Mouse (Mus musculus) yolk sac, embryonic 10.5 days (tissue): Measurements from ENCODE around the gene Ccdc33.

Experiments
- DNase-seq: peaks from one replicate; pipeline ENCODE4 v3.0.0-alpha.2; 2017; ENCODE audit warnings: low spot score

The Ccdc33 gene

DNA sequence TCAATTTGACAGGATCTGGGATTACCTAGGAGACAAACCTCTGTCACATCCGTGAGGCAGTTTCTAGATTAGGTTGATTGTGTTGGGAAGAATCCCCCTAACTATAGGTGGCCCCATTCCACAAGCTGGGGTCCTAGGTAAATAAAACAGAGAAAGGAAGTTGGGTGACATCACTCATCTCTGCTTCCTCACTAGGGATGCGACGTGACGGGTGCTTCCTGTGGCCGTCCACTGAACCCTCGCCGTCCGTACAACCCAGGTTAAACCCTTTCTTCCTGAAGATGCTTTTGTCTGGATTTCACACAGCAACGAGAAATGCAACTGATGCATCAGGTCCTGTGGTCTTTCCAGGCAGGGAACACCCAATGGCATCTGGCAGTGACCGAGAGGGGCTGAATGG is 71.6 kb downstream of the Ccdc33 start:
- DNase-seq: no peak

DNA sequence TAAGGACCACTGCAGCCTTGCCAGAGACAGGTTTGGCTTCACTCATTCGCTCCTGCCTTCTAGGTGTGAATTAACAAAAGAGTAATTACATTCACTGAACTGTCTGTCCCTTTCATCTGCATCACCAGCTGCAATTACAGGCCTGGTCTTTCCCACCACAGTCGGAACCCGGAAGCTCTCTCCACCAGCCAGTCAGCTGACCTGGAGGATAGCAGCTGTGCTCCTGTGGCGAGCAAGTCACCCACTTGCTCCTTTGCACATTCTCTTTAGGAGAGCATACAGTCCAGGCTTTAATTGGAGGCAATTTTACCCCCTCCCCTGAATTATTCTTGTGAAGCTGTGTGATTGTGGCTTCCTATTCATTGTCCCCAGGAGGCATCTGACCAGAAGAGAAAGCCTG is 73.0 kb downstream of the Ccdc33 start:
- DNase-seq: no peak

DNA sequence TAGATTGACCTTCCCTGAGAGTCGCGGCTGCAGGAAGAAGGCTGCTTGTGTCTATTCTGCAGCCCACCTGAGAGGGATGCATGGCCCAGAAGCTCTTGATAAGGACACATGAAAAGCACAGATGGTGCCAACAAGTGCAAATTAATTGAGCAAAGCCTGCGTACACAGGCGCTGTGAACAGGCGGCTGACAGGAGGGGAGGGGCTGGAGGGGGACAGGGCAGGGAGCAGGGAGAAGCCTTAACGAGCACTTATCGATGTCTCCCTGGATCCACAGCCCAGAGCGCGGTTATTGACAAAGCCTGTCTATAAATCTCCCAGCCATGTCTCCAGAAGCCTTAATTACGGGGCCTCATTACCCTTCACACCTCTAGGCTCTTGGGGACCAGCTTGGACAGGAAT is 73.8 kb downstream of the Ccdc33 start:
- DNase-seq: no peak

DNA sequence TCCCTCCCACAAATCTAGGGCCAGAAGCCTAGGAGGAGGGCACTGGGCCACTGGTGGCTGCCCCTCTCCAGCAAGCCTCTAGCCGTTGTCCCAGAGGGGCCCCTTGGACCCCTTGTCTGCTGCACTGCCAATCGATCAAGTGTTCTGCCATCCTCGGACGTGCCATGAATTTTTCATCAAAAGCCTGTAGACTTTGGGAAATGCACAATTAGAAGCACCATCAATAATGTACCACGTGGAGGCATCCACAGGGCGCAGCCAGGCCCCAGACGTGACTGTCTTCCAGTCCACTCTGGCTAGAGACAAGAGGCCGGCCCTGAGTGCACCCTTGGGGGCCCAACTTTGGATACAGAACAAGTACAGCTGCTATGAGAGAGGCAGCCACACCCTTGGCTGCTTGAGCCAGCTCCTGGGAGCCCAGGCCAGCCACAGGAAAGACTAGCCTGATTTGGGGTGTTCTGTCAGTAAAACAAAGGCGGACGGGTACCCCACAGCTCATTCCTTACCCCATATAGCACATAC is 75.1 kb downstream of the Ccdc33 start:
- no peak for DNase-seq

DNA sequence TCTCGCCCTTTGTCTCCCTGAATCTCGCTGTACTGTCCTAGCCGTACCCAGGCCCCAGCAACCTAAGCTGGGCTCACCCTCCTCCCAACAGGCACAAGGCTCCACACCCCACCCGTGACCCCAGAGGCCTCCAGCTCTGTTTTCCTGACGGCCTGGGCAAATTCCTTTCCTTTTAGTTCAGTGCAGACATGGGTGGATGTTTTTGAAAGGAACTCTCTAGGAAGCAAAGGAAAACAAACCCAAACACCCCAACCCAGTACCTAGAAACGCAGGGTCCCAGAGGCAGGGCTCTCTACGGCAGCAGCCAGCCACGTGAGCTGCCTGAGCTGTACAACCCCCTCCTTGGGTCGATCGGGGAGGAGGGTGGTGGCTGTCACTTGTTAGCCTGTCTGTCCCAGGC is 76.2 kb downstream of the Ccdc33 start:
- peak; percentile 5 for DNase-seq

DNA sequence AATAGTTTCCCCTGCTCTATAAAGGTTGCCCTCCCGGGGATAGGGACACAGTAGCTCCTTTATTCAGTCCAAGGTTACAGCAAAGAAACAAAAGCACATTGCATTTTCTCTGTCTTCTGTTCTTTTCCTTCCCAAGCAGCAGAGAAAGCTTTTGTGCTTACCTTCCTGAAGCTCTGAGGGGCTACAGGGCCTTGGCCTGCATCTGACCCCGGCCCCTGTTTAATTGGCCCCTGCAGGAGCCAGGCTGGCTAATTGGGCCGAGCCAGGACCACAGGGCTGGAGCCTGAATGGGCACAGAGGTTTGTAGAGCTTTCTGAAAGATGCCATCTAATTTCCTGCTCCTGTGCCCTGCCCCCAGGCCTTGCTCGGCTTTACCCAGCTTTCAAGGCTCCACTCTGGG is 77.6 kb downstream of the Ccdc33 start:
- DNase-seq: no peak

DNA sequence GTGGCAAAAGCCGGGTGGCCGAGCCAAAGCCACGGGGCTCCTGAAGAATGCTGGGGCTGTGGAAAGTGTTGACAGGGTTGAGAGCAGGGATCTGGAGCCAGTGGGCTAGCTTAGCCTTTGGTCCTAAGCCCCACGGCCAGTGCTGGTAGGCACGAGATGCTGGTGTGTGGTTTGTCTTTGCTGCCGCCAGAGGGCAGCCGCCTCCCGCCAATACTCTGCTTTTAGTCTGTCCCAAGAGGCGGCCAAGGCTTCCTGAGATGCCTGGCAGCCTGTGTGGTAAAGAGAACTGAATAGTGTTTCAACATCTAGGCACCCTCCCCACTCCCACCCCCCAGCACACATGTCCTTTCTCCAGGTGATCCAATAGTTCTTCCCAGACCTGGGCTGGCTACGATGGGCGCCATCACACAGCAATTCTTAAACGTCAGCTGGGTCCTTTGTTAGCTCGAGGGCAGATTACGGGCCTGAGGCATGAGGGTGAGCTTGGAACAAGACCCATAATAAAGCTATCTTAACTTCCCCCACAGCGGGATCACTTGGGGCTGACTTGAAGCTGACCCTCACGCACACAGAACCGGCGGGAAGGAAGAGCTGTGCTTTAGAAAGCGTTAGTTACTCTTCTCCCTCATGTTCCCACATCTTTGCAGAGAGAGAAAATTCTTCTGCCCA is 80.0 kb downstream of the Ccdc33 start:
- peak; percentile 51 for DNase-seq

DNA sequence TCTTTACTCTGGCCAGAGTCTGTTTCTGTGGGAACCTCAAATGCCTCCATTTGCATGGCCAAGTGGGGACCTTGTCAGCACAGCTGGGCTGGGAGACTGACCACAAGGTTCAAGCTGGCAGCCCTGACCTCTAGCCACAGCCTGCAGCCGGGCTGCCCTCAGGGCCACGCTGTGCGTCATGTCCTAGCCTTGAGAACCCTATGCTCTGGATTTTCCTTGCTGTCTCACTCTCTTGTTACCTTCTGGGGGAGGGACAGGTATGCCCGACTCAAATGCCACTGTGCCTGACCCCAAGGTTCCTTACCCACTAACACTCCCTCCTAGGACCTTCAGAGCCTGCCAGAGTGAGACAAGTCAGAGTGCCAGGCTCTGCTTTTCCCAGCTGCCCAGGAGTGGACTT is 81.7 kb downstream of the Ccdc33 start:
- no peak for DNase-seq

DNA sequence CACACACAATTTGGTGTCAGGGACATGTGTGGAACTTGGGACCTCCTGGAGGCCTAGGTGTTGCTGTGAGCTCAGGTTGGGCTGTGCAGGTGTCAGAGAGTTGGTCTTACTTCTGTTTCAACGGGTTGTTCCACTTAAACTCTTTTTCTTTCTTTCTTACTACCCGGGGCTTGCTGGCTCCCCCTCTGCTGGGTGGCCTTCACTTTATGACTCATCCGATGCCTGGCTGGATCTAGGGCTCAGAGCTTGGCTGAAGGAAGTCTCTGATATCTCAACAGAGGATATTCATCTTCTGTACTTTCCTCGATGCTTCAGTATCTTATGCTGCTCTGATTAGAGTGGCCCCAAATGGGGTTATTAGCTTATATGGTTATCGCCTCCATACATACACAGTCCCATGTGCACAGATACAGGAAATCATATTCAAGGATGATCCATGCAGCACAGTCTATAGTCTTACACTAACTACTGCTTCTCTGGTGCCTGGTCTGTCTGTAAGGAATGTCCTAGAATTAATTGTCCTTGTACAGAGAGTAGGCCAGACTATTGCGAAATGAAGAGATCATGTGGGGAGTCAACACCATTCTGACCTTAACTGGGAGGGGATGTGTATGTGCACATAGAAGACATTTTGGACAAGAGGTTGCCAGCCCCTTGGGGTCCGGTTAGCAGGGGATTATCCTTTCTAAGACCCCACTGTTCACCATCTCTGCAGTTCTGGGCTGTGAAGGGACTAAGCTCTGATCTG is 82.5 kb downstream of the Ccdc33 start:
- DNase-seq: no peak

DNA sequence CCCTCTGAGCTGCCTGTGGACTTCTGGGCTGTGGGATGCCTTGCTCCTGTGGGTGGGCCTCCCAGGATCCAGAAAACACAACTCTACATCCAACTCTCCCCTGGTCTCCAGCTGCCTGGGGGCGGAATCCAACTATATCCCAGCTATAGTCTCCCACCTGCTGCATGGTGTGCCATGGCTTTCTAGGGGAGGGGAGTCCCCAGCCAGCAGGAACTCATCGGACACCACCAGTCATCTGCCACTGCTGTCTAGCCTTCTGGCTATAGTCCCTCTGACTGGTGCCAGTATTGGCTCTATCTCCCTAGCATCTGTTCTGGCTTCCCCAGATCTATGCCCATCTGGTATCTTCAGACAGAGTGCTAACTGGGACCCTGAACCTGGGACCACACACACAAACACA is 83.1 kb downstream of the Ccdc33 start:
- no peak for DNase-seq

DNA sequence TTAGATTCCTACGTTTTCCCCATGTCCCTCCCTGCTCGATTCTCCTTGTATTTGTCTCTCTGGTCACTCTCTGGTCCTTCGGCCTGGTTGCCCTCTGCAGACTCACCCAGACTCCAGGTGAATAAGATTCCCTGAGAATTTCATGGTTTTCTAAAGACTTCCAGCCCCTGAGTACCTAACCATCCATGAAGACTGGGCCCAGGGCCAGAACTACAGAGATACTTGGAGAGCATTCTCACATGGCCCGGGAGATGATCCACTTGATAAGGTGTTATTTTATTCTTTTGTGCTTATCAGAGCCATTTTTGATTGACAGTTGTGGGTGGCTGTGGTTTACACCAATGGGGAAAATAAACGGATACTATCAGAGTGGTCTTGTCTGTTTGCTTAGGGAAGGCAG is 86.7 kb downstream of the Ccdc33 start:
- DNase-seq: no peak

DNA sequence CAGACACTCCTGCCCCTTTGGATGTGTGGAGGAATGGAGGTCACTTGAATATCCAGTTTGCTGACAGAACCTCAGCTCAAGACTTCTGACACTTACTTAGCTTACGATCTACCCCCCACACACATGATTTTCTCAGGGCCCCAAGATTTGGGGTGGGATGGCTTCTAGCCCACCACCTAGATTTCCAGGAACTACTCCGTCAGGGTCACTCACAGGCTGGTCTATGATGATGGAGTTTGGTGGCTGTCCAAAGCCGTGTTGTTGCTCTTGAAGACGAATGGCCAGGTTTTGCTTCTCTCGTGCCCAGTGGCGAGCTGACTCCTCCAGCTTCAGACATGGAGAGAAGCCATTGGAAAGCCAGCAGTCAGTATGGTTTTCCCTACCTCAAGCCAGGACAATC is 89.0 kb downstream of the Ccdc33 start:
- no peak for DNase-seq

DNA sequence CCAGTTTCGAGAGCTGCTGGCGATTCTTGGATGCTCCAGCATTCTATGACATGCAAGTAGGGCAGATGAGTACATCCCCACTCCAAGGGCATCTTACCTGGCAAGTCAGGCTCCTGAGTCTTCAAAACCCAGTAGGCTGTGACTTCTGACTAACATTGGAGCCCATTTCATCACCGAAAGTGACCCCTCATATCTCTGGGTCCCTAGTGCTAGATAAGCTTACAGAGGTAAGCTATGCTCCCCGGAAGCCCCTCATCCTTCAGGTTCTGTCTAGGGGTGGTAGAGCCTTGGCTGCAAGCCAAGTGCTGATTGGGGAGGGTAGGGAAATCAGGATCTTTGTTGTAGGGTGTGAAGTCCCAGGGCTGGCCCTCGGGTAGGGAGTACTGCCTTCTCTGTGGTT is 89.8 kb downstream of the Ccdc33 start:
- no peak for DNase-seq

DNA sequence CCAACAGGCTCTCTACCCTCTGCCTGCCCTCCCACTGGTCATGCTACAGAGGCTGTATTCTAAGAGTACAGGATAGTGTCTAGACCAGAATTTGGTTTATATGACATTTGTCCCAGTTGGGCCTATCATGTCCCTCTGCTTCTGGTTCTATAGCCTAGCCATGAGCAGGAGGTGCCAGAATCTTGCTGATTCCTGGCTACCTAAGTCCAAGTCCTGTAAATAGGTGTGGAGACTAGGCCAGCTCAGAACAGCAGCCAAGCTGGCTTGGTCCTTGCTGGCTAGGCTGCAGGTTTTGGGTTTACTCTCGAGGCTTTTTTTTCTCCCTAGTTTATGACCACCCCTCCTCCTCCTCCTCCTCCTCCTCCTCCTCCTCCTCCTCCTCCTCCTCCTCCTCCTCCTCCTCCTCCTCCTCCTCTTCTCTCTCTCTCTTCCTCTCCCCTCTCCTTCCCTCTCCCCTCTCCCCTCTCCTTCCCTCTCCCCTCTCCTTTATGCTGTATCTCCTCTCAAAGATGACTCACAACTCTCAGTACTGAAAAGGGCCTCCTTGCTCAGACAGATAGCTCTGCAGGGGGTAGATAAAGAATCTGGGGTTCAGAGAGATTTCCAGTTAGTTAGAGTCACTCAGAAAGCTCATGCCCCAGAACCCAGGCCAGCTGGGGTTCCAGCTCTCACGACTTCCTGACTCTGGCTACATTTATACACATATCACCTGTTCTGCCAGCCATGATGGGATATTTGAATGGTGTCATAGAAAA is 91.0 kb downstream of the Ccdc33 start:
- DNase-seq: no peak

DNA sequence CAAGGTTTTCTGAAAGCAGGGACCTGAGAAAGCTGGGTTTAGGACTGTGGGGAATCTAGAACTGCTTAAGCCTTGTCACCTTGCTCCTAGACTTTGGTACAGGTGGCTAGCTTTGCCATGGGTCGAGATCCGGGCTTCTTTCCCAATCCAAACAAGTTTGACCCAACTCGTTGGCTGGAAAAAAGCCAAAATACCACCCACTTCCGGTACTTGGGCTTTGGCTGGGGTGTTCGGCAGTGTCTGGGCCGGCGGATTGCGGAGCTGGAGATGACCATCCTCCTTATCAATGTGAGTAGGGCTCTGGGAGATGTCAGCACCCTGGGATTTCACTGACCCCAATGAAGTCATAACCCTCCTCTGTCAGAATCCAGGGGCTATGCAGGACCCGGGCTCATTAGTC is 92.6 kb downstream of the Ccdc33 start:
- DNase-seq: no peak

DNA sequence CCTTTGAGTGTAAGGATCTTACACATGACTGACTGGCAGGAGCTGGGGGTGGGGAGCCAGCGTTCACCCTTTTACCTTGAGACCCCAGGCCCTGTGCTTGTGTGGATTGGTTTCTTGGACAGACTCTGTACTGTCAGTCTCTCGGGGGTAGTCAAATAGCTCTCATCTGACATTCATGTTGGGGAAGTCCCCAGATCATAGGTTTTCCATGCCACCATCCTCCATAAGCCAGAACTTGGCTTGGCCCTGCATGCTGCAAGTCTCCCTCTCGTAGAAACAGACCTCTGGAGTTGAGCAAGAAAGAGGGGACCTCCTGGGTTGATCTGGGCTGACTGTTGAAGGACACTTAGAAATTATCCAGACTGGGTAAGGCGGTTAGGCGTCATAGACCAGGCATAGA is 100.2 kb downstream of the Ccdc33 start:
- DNase-seq: no peak

DNA sequence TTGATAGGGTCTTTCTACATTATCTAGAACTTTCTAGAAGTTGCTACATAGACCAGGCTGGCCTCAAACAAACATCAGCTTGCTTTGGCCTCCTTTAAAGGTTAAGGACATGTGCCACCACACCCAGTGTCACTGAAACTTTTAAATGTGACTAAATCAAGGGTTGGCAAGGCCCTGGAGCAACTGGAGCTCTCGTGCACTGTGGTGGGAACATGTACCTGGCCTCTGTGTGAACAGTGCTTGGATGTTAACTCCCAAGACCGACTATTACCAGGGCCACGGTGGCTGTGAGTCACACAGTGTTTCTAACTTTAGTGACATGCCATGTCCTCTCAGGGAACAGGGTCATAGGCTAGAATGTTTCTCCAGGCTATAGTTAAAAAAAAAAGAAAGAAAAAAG is 101.7 kb downstream of the Ccdc33 start:
- no peak for DNase-seq

DNA sequence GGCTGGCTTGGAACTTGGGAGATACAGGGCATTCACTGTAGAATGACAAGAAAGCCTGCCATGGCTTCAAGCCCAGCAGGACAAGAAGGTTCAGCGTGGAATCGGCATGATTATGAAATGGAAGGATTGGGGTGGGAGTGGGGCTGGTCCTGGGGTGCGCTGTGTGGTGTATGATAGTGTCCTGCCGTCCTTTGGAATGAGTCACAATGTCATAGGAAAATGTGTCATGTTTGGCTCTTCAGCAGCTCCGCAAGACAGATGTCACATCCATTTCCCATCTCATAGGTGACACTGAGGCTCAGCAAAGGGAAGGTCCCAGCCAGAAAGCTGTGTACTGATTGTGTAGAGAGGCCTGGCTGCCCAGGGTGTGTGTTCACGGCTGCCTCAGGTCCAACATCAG is 102.8 kb downstream of the Ccdc33 start:
- no peak for DNase-seq

DNA sequence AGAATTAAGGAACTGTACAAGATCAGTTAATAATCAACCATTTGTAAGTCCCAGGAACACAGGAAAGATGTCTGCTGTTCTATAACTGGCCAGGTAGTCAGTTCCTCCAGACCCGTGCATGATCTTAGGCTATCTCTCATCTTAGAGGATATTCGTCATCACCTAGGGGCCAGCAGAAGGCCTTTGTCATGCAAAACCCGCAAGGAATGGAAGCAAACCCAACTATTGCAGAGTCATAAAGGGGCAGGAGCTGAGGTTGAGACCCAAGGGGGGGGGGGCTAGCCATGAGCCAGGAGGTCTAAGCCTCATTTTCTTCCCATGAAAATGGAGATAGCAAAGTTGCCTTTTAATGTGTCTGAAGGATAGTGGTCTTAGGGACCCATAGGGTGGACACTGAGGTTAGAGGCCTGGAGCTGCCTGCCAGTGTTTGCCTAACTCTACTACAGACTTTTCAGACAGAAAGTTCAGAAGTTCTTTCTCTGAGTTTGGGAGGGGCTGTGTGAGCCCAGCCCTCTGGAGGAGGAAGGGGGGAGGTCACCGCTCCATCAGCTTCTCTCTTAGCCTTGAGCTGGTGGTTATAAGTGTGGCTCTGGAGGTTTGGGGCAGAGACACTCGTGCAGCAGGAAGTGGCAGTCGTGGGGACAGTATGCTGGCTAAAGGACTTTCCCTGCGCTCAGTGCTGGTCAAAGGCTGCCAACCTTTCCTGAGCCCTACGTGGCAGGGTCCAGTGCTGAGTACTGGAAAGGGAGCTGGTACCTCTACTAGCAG is 104.0 kb downstream of the Ccdc33 start:
- no peak for DNase-seq

DNA sequence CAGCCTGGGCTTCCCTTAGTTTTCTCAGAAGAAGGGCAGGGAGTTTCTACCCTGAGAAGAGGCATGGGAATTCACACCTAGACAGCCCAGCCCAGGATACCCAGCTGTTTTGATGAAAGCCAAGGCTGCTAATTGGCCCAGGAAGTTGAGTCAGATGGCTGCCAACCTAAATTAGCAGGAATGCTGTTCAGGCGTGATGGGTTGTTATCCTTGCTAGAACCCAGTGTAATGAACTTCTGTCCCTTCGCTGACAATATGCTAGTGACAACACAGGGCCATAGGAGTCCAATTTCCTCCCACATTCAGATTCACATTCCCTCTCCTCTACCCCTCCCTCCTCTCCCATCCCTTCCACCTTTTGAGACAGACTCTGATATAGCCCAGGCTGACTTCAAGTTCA is 105.7 kb downstream of the Ccdc33 start:
- no peak for DNase-seq

DNA sequence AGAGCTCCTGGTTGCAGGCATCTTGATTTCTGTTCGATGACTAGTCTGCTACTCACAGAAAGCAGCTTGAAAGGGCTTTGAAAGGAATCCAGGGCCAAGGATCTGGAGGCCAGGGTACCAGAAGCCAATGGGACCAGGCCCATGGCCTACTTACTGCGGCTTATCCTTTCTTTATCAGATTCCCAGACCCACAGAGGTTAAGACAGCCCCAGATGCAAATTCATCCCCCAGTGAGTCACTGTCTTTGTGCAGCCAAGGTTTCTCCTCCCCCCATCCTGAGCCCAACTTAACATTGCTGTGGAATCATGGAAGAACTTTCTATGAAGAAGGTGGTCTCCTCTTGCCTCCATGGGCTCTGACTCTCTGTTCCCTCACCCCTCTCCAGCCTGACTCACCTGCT is 106.1 kb downstream of the Ccdc33 start:
- no peak for DNase-seq

DNA sequence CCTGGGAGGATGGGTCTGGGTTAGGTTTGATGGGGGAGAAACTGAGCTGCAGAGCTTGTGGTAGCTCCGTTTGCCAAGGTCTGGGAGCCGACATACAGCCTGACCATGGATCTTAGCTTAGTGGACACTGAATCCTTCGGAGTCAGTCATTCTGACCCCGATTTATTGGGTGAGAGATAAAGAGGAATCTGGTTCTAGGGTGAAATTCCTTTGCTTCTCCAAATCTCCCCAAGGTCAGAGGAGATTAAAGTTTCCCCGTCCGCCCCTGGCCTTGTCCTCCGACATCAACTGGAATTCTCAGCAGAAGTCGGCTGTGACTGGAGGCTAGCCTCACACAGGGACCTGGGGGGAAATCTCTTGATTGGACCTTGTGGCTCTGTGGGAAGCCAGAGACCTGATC is 107.1 kb downstream of the Ccdc33 start:
- DNase-seq: no peak
